Mouse (Mus musculus) spleen, postnatal 4 days (tissue): ENCODE measurements around the gene Cers5.
"Not testable (repeated sequence)": the region's sequence is repeated elsewhere in the genome, so short reads cannot be mapped to it uniquely, and the experiment has no call there.

Experiments
- DNase-seq, 2 experiments: peaks; one replicate each; pipeline ENCODE4 v3.0.0; 2022; ENCODE audit warnings: low spot score in 2 of 2

The Cers5 gene

GRCm38 (mm10) chr15:99787625-99788120, 15.0 kb upstream of the Cers5 start:
- no peak for DNase-seq

GRCm38 (mm10) chr15:99778677-99779335, 6.1 kb upstream of the Cers5 start:
- DNase-seq, result no peak

GRCm38 (mm10) chr15:99778148-99778547, 5.5 kb upstream of the Cers5 start:
- DNase-seq, result no peak

- DNase-seq, result no peak
Observed at GRCm38 (mm10) chr15:99772925-99773324, 240 bp upstream of the Cers5 start.

- DNase-seq, result peak; percentile 74 to 87
Observed at GRCm38 (mm10) chr15:99772277-99772880, 306 bp downstream of the Cers5 start.

- DNase-seq, result peak in 1 of 2 experiments; percentile 14
Observed at GRCm38 (mm10) chr15:99771601-99772276, 946 bp downstream of the Cers5 start.

- DNase-seq, result no peak
Observed at GRCm38 (mm10) chr15:99771004-99771500, 1.6 kb downstream of the Cers5 start.

- no peak for DNase-seq
Observed at GRCm38 (mm10) chr15:99768761-99769160, 3.9 kb downstream of the Cers5 start.

GRCm38 (mm10) chr15:99767467-99767866, 5.2 kb downstream of the Cers5 start:
- DNase-seq, result no peak

GRCm38 (mm10) chr15:99754204-99754603, 18.5 kb downstream of the Cers5 start:
- DNase-seq, result no peak

GRCm38 (mm10) chr15:99740229-99740628, 32.5 kb downstream of the Cers5 start:
- DNase-seq, result no peak

GRCm38 (mm10) chr15:99736675-99737074, 36.0 kb downstream of the Cers5 start:
- no peak for DNase-seq

- DNase-seq, result peak; percentile 100
Observed at GRCm38 (mm10) chr15:99735631-99736030, 37.1 kb downstream of the Cers5 start.

- DNase-seq, result no peak
Observed at GRCm38 (mm10) chr15:99733186-99733585, 39.5 kb downstream of the Cers5 start.

GRCm38 (mm10) chr15:99731678-99732077, 41.0 kb downstream of the Cers5 start:
- DNase-seq, result no peak

GRCm38 (mm10) chr15:99731167-99731566, 41.5 kb downstream of the Cers5 start:
- no peak for DNase-seq

GRCm38 (mm10) chr15:99729056-99729783, 43.5 kb downstream of the Cers5 start:
- no peak for DNase-seq

GRCm38 (mm10) chr15:99728211-99728610, 44.5 kb downstream of the Cers5 start:
- no peak for DNase-seq

GRCm38 (mm10) chr15:99727525-99727924, 45.2 kb downstream of the Cers5 start:
- no peak for DNase-seq

- not testable (repeated sequence) for DNase-seq
Observed at GRCm38 (mm10) chr15:99727039-99727438, 45.6 kb downstream of the Cers5 start.

GRCm38 (mm10) chr15:99726549-99726948, 46.1 kb downstream of the Cers5 start:
- DNase-seq, result no peak
